In genomic region chr5:53961830-53962515, GRCm38 (mm10) we compare ENCODE assay signal across 9 mouse cellular contexts. TPM values are rescaled to one million over a fixed set of nuclear protein-coding genes. Genes with fewer than 3 reads are reported as not detected.
A peak's percentile ranks its signal among the peaks of the same experiment; 100 is the strongest.
DNase-seq lines count a peak whose midpoint lies in the region; ATAC-seq and TF ChIP-seq lines count a peak whose summit lies in the region.
"Had no signal": no experiment of that assay in that cellular context is flagged by ENCODE, and none has a peak within 500 bp of the region (broad histone marks: within the 10 kb centered on the region; RNA-seq: fewer than 3 reads in every experiment).

No protein-coding gene starts in this region.

- H3K36me3 ChIP-seq in intestine, embryonic 16.5 days (ENCODE audit: control insufficient read depth, insufficient read depth, low read length), result no peaks in the 10 kb centered on the region
- H3K36me3 ChIP-seq in hindbrain, embryonic 12.5 days, result no peaks in the 10 kb centered on the region
- no peaks in the 10 kb centered on the region for H3K36me3 ChIP-seq in liver, postnatal 0 days (replicated peaks; ENCODE audit: insufficient read depth, low read length)
- H3K36me3 ChIP-seq: liver, embryonic 15.5 days had no signal

- intact Hi-C loops in heart, postnatal 14 days (cut with DNase I), result no loop called here

- peak; percentile 82 for ATAC-seq in intestine, embryonic 16.5 days
- ATAC-seq in megakaryocyte progenitor cell, adult 5-6 weeks (replicated peaks; ENCODE audit: poor library complexity), result 0 out of 2 replicates have a peak, but pooled peaks have one; percentile 54
- ATAC-seq in CD4-positive, CD25-positive, alpha-beta regulatory T cell, adult 4 months, result no peak
- no peak for ATAC-seq in hindbrain, embryonic 12.5 days (ENCODE audit: low FRiP score)
- no peak for ATAC-seq in liver, postnatal 0 days

- DNase-seq in heart, adult 9 months (ENCODE audit: low spot score in 2 of 2), result peak; percentile 18 to 34
- no peak for DNase-seq in heart, postnatal 14 days
- DNase-seq in kidney, postnatal 25 days, result peak; percentile 67 to 68
- no peak for DNase-seq in liver, postnatal 0 days

- no peaks in the 10 kb centered on the region for H3K4me1 ChIP-seq in intestine, embryonic 16.5 days (ENCODE audit: control insufficient read depth, insufficient read depth, low read length)
- H3K4me1 ChIP-seq in hindbrain, embryonic 12.5 days, result no peaks in the 10 kb centered on the region
- peaks cover 15% of the 10 kb centered on the region for H3K4me1 ChIP-seq in liver, postnatal 0 days (ENCODE audit: insufficient read depth)

- no peaks in the 10 kb centered on the region for H3K27me3 ChIP-seq in intestine, embryonic 16.5 days (replicated peaks; ENCODE audit: control insufficient read depth, insufficient read depth, low read length)
- no peaks in the 10 kb centered on the region for H3K27me3 ChIP-seq in hindbrain, embryonic 12.5 days
- no peaks in the 10 kb centered on the region for H3K27me3 ChIP-seq in liver, postnatal 0 days (ENCODE audit: insufficient read depth, low read length)
- H3K27me3 ChIP-seq: liver, embryonic 15.5 days had no signal

- no peak overlapping the region for H3K9ac ChIP-seq in intestine, embryonic 16.5 days (ENCODE audit: low read depth, low read length)
- no peak overlapping the region for H3K9ac ChIP-seq in hindbrain, embryonic 12.5 days
- H3K9ac ChIP-seq in liver, postnatal 0 days (replicated peaks), result no peak overlapping the region
- H3K9ac ChIP-seq: liver, embryonic 15.5 days had no signal

- WGBS in intestine, embryonic 16.5 days, result 70% methylated on average over 12 of the region's 12 CpGs
- WGBS in hindbrain, embryonic 12.5 days, result 83% methylated on average over 12 of the region's 12 CpGs
- WGBS in liver, postnatal 0 days (ENCODE audit: insufficient replicate concordance), result 56% methylated on average over 12 of the region's 12 CpGs

- 0 out of 2 replicates have a peak overlapping the region, but pooled peaks have one; percentile 15 for H3K27ac ChIP-seq in intestine, embryonic 16.5 days (ENCODE audit: low read length)
- H3K27ac ChIP-seq in hindbrain, embryonic 12.5 days, result no peak overlapping the region
- no peak overlapping the region for H3K27ac ChIP-seq in liver, postnatal 0 days (ENCODE audit: low read depth)
- H3K27ac ChIP-seq: liver, embryonic 15.5 days had no signal

- no peaks in the 10 kb centered on the region for H3K9me3 ChIP-seq in intestine, embryonic 16.5 days (ENCODE audit: control insufficient read depth, low read length)
- H3K9me3 ChIP-seq in hindbrain, embryonic 12.5 days (replicated peaks), result no peaks in the 10 kb centered on the region
- H3K9me3 ChIP-seq in liver, postnatal 0 days (ENCODE audit: low read length), result no peaks in the 10 kb centered on the region
- H3K9me3 ChIP-seq: liver, embryonic 15.5 days had no signal

- no peak overlapping the region for H3K4me3 ChIP-seq in intestine, embryonic 16.5 days (ENCODE audit: low read length)
- H3K4me3 ChIP-seq in hindbrain, embryonic 12.5 days, result no peak overlapping the region
- H3K4me3 ChIP-seq in liver, postnatal 0 days (ENCODE audit: low read depth, low read length), result no peak overlapping the region
- H3K4me3 ChIP-seq: liver, embryonic 15.5 days had no signal

- TF ChIP-seq EP300 in liver, postnatal 0 days (IDR thresholded peaks at IDR 0.05; ENCODE audit: low read depth), result no peak

- no peak for TF ChIP-seq CTCF in liver, postnatal 0 days (IDR thresholded peaks at IDR 0.05; ENCODE audit: low read depth)

- no peak overlapping the region for H3K4me2 ChIP-seq in intestine, embryonic 16.5 days (ENCODE audit: low read depth, low read length)
- no peak overlapping the region for H3K4me2 ChIP-seq in hindbrain, embryonic 12.5 days (replicated peaks)
- no peak overlapping the region for H3K4me2 ChIP-seq in liver, postnatal 0 days (ENCODE audit: low read depth, low read length)
- H3K4me2 ChIP-seq: liver, embryonic 15.5 days had no signal

RNA-seq across cellular contexts. Expression of gene Stim2, which starts 36.3 kb away (rescaled TPM):
- total RNA-seq in heart, postnatal 14 days (2021), result 10 to 100 TPM; 19.9 to 23.5 TPM
- polyA plus RNA-seq in intestine, embryonic 16.5 days (2015; fragmentation: Nextera tagmentation; extraction: Ambion mirVana), result 9.8 and 13.3 TPM in 2 replicates
- 19.6 and 20.6 TPM in 2 replicates for total RNA-seq in megakaryocyte progenitor cell, adult 5-6 weeks (2015)
- total RNA-seq in megakaryocyte progenitor cell, adult 5-6 weeks (2017), result 20.2 and 21.7 TPM in 2 replicates
- 10 to 100 TPM; 20.9 to 27.9 TPM for polyA plus RNA-seq in CD4-positive, CD25-positive, alpha-beta regulatory T cell, adult 4 months (2017; shearing (Covaris generic))
- 19.2 and 28.0 TPM in 2 replicates for polyA plus RNA-seq in hindbrain, embryonic 12.5 days (2016; fragmentation: Nextera tagmentation; extraction: Ambion mirVana)
- 5.4 and 6.3 TPM in 2 replicates for polyA plus RNA-seq in liver, postnatal 0 days (2015; fragmentation: Nextera tagmentation; extraction: Ambion mirVana)

Comparison
In these comparisons a context has a peak if more than half of its experiments do, and no peak if none do; other contexts are left out.
1. DNase-seq: peak in heart, adult 9 months (2 of 2) and kidney, postnatal 25 days (2 of 2); none in heart, postnatal 14 days (0 of 2) and liver, postnatal 0 days (single experiment).
2. ATAC-seq: peak in intestine, embryonic 16.5 days (single experiment) and megakaryocyte progenitor cell, adult 5-6 weeks (single experiment); none in CD4-positive, CD25-positive, alpha-beta regulatory T cell, adult 4 months (single experiment), hindbrain, embryonic 12.5 days (single experiment) and liver, postnatal 0 days (single experiment).